Comparison of ENCODE assay signal across 11 mouse cellular contexts in the genomic region with DNA sequence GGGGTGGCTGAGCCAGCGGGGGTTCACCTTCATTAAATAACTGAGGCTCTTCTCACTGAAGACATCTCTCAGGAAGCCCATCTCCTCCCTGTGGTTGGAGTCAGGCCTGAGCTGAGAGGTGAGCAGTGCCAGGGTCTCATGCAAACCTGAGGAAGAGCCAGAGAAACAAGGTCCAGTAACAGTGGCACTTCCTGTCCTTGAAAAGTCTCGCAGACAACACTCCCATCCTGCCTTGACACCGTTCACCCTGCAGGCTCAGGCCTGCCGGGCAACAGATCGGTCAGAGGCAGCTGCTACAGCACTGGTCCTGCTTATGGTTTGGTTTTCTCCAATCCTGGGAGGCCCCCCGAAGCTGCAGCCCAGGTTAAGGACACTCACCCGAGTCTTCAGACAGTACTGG. TPM values are rescaled to one million over a fixed set of nuclear protein-coding genes. Genes with fewer than 3 reads are reported as not detected.
DNase-seq lines count a peak whose midpoint lies in the region; ATAC-seq and TF ChIP-seq lines count a peak whose summit lies in the region.
"Had no signal": no experiment of that assay in that cellular context is flagged by ENCODE, and none has a peak within 500 bp of the region (broad histone marks: within the 10 kb centered on the region; RNA-seq: fewer than 3 reads in every experiment).

No protein-coding gene starts in this region.

- no peak for TF ChIP-seq CTCF in lung, postnatal 0 days (IDR thresholded peaks at IDR 0.05)
- TF ChIP-seq CTCF in olfactory bulb, adult 2 months (IDR thresholded peaks at IDR 0.05; ENCODE audit: insufficient read depth, low read depth, low read length): no peak

- H3K36me3 ChIP-seq in lung, postnatal 0 days (ENCODE audit: insufficient read depth, low read length): no peaks in the 10 kb centered on the region
- no peaks in the 10 kb centered on the region for H3K36me3 ChIP-seq in hindbrain, embryonic 16.5 days (ENCODE audit: control insufficient read depth, insufficient read depth, low read length)

- no peak for TF ChIP-seq POLR2A in olfactory bulb, adult 2 months (IDR thresholded peaks at IDR 0.05; ENCODE audit: insufficient read depth, low read depth, low read length)

- peak; percentile 75 for DNase-seq in cerebellum, adult 9-11 months
- no peak for DNase-seq in cerebellum, adult 9-10 months
- no peak for DNase-seq in lung, postnatal 0 days (ENCODE audit: low spot score)
- no peak for DNase-seq in lung, postnatal 14 days
- DNase-seq in right cerebral cortex, adult 2 months (ENCODE audit: low spot score in 2 of 2): no peak
- no peak for DNase-seq in urinary bladder, postnatal 4 days (ENCODE audit: low spot score in 2 of 2)
- DNase-seq: B cell, adult 2 months had no signal

- H3K4me2 ChIP-seq in lung, postnatal 0 days (replicated peaks; ENCODE audit: low read depth, low read length): peak overlapping the region; percentile 94; the same call in 1 of the 2 replicates
- peak overlapping the region; percentile 76 for H3K4me2 ChIP-seq in hindbrain, embryonic 16.5 days (ENCODE audit: low read length)

- ATAC-seq in lung, postnatal 0 days: no peak
- ATAC-seq in hindbrain, embryonic 16.5 days: no peak

- WGBS in lung, postnatal 0 days: 54% methylated on average over 7 of the region's 7 CpGs
- WGBS in hindbrain, embryonic 16.5 days: 41% methylated on average over 7 of the region's 7 CpGs
- 56% methylated on average over 7 of the region's 7 CpGs for WGBS in olfactory bulb, adult 2 months

- no peaks in the 10 kb centered on the region for H3K27me3 ChIP-seq in lung, postnatal 0 days (replicated peaks; ENCODE audit: insufficient read depth, low read length)
- no peaks in the 10 kb centered on the region for H3K27me3 ChIP-seq in hindbrain, embryonic 16.5 days (replicated peaks; ENCODE audit: control insufficient read depth, insufficient read depth, low read length)

- H3K27ac ChIP-seq in lung, postnatal 0 days (ENCODE audit: low read length): no peak overlapping the region
- H3K27ac ChIP-seq in hindbrain, embryonic 16.5 days (ENCODE audit: low read depth, low read length): no peak overlapping the region; the same call in 1 of the 2 replicates
- no peak overlapping the region; the same call in 1 of the 2 replicates for H3K27ac ChIP-seq in olfactory bulb, adult 2 months (ENCODE audit: insufficient read depth, low read depth, low read length)

- no peak for TF ChIP-seq EP300 in lung, postnatal 0 days (IDR thresholded peaks at IDR 0.05)

- no peaks in the 10 kb centered on the region for H3K4me1 ChIP-seq in lung, postnatal 0 days (ENCODE audit: insufficient read depth, low read depth, low read length)
- H3K4me1 ChIP-seq in hindbrain, embryonic 16.5 days (ENCODE audit: control insufficient read depth, insufficient read depth, low read depth, low read length): peaks cover 27% of the 10 kb centered on the region
- peaks cover 28% of the 10 kb centered on the region for H3K4me1 ChIP-seq in olfactory bulb, adult 2 months (ENCODE audit: control insufficient read depth, insufficient read depth, low read length)

- H3K9ac ChIP-seq in lung, postnatal 0 days (replicated peaks; ENCODE audit: low read depth): no peak overlapping the region
- H3K9ac ChIP-seq in hindbrain, embryonic 16.5 days (ENCODE audit: low read depth, low read length): peak overlapping the region; percentile 36

- no peaks in the 10 kb centered on the region for H3K9me3 ChIP-seq in lung, postnatal 0 days (ENCODE audit: low read length)
- H3K9me3 ChIP-seq in hindbrain, embryonic 16.5 days (ENCODE audit: control insufficient read depth, low read length): no peaks in the 10 kb centered on the region

- no peak overlapping the region for H3K4me3 ChIP-seq in lung, postnatal 0 days (ENCODE audit: low read depth, low read length)
- H3K4me3 ChIP-seq in hindbrain, embryonic 16.5 days (ENCODE audit: low read length): peak overlapping the region; percentile 56
- H3K4me3 ChIP-seq in olfactory bulb, adult 2 months (ENCODE audit: insufficient read depth, low read depth, low read length): peak overlapping the region; percentile 73

RNA-seq across cellular contexts. Expression of gene Mpp3, which starts 2.9 kb away (rescaled TPM):
- polyA plus RNA-seq in lung, postnatal 0 days (2015; fragmentation: Nextera tagmentation; extraction: Ambion mirVana): 0.84 and 2.2 TPM in 2 replicates
- 59.3 and 62.7 TPM in 2 replicates for polyA plus RNA-seq in hindbrain, embryonic 16.5 days (2015; fragmentation: Nextera tagmentation; extraction: Ambion mirVana)
- not detected in 2 replicates for polyA plus RNA-seq in olfactory bulb, adult 2 months (2012; ENCODE audit: insufficient read depth, insufficient read length, low replicate concordance, missing spikeins)

RNA-seq across cellular contexts. Expression of gene Cd300lg, which starts 16.0 kb away (rescaled TPM):
- 2.1 and 2.4 TPM in 2 replicates for polyA plus RNA-seq in lung, postnatal 0 days (2015; fragmentation: Nextera tagmentation; extraction: Ambion mirVana)
- polyA plus RNA-seq in hindbrain, embryonic 16.5 days (2015; fragmentation: Nextera tagmentation; extraction: Ambion mirVana): 0.40 and 0.54 TPM in 2 replicates
- not detected in 2 replicates for polyA plus RNA-seq in olfactory bulb, adult 2 months (2012; ENCODE audit: insufficient read depth, insufficient read length, low replicate concordance, missing spikeins)

RNA-seq across cellular contexts. Expression of gene Dusp3, which starts 38.5 kb away (rescaled TPM):
- 78.2 and 80.0 TPM in 2 replicates for polyA plus RNA-seq in lung, postnatal 0 days (2015; fragmentation: Nextera tagmentation; extraction: Ambion mirVana)
- polyA plus RNA-seq in hindbrain, embryonic 16.5 days (2015; fragmentation: Nextera tagmentation; extraction: Ambion mirVana): 32.1 and 33.4 TPM in 2 replicates
- not detected in 2 replicates for polyA plus RNA-seq in olfactory bulb, adult 2 months (2012; ENCODE audit: insufficient read depth, insufficient read length, low replicate concordance, missing spikeins)

RNA-seq across cellular contexts. Expression of gene Cfap97d1, which starts 41.3 kb away (rescaled TPM):
- 0.20 TPM in 1 of 2 replicates, not detected in the other for polyA plus RNA-seq in lung, postnatal 0 days (2015; fragmentation: Nextera tagmentation; extraction: Ambion mirVana)
- not detected in 2 replicates for polyA plus RNA-seq in hindbrain, embryonic 16.5 days (2015; fragmentation: Nextera tagmentation; extraction: Ambion mirVana)
- polyA plus RNA-seq in olfactory bulb, adult 2 months (2012; ENCODE audit: insufficient read depth, insufficient read length, low replicate concordance, missing spikeins): not detected in 2 replicates
- polyA plus RNA-seq: intestine, embryonic 14.5 days; liver, adult 2 months had no signal

RNA-seq across cellular contexts. Expression of gene Sost, which starts 58.5 kb away (rescaled TPM):
- 0.06 TPM in 1 of 2 replicates, not detected in the other for polyA plus RNA-seq in lung, postnatal 0 days (2015; fragmentation: Nextera tagmentation; extraction: Ambion mirVana)
- polyA plus RNA-seq in hindbrain, embryonic 16.5 days (2015; fragmentation: Nextera tagmentation; extraction: Ambion mirVana): 0.10 and 0.12 TPM in 2 replicates
- polyA plus RNA-seq in olfactory bulb, adult 2 months (2012; ENCODE audit: insufficient read depth, insufficient read length, low replicate concordance, missing spikeins): not detected in 2 replicates
- polyA plus RNA-seq: intestine, embryonic 14.5 days had no signal

Comparison
In these comparisons a context has a peak if more than half of its experiments do, and no peak if none do; other contexts are left out.
1. RNA of gene Cd300lg, which starts 16.0 kb away (polyA plus RNA-seq): not detected in olfactory bulb, adult 2 months; 2.1 to 2.4 TPM in lung, postnatal 0 days and 0.40 to 0.54 TPM in hindbrain, embryonic 16.5 days; every median in the first group is over 10 times any median in the second.